Mouse (Mus musculus) heart, embryonic 11.5 days (tissue): ENCODE results near the gene Crb2. TPM values are rescaled to one million over a fixed set of nuclear protein-coding genes. Genes with fewer than 3 reads are reported as not detected.

Experiments
- ATAC-seq: fragments of 200-750 bp; cut with Nextera tagmentation; replicated peaks from 2 replicates; pipeline ENCODE4 v1.8.0; 2017; ENCODE audit warnings: moderate library complexity; ENCODE audit not compliant: insufficient number of reproducible peaks, low FRiP score, low TSS enrichment
- H3K27ac ChIP-seq: fragments of 300-500 bp; sonication (generic); 2 replicates; pipeline ENCODE4 v1.5.1; 2014; ENCODE audit warnings: mild to moderate bottlenecking, low read depth, low read length
- H3K27me3 ChIP-seq: fragments of 300-500 bp; sonication (generic); 2 replicates; pipeline ENCODE4 v1.6.1; 2014; ENCODE audit warnings: mild to moderate bottlenecking, low read length, mixed read lengths; ENCODE audit not compliant: control insufficient read depth, insufficient read depth
- H3K36me3 ChIP-seq: fragments of 300-500 bp; sonication (generic); 2 replicates; pipeline ENCODE4 v1.6.1; 2014; ENCODE audit warnings: mild to moderate bottlenecking, low read length, moderate library complexity, mixed read lengths; ENCODE audit not compliant: control insufficient read depth, insufficient read depth
- H3K4me1 ChIP-seq: fragments of 300-500 bp; sonication (generic); 2 replicates; pipeline ENCODE4 v1.6.1; 2014; ENCODE audit warnings: low read length; ENCODE audit not compliant: control insufficient read depth, insufficient read depth
- H3K4me2 ChIP-seq: fragments of 300-500 bp; sonication (generic); 2 replicates; pipeline ENCODE4 v1.6.1; 2014; ENCODE audit warnings: mild to moderate bottlenecking, moderate library complexity
- H3K4me3 ChIP-seq: fragments of 300-500 bp; sonication (generic); 2 replicates; pipeline ENCODE4 v1.5.1; 2014; ENCODE audit warnings: low read depth, low read length
- H3K9ac ChIP-seq: fragments of 300-500 bp; sonication (generic); 2 replicates; pipeline ENCODE4 v1.6.1; 2014; ENCODE audit warnings: mild to moderate bottlenecking, low read depth, low read length, moderate library complexity
- H3K9me3 ChIP-seq: fragments of 300-500 bp; sonication (generic); replicated peaks from 2 replicates; pipeline ENCODE4 v1.6.1; 2016; ENCODE audit warnings: low read length; ENCODE audit not compliant: control insufficient read depth
- WGBS: fragments of 180-500 bp; shearing (Covaris S2); extraction: QIAGEN DNeasy Blood & Tissue Kit; methylation state at CpG from one replicate; pipeline ENCODE4 v1.1.7; 2014; ENCODE audit not compliant: insufficient replicate concordance; 5-methylcytosine and 5-hydroxymethylcytosine counted together
- polyA plus RNA-seq: library from polyadenylated mRNA; unstranded; fragments of >200 nt; fragmentation: Nextera tagmentation; extraction: Ambion mirVana; gene quantifications from 2 replicates; pipeline ENCODE4 v1.2.1, GENCODE M21; 2014

The Crb2 gene
- polyA plus RNA-seq, 1 experiment from 2014 or later = 6.1 TPM

GRCm38 (mm10) chr2:37786461-37786860, 10.4 kb downstream of the Crb2 start:
- 26% methylated on average over 52 of the region's 52 CpGs for WGBS
- H3K9ac ChIP-seq = peak overlapping the region; percentile 4; the same call in 1 of the 2 replicates
- H3K27ac ChIP-seq = no peak overlapping the region
- peaks cover 34% of the 10 kb centered on the region for H3K4me1 ChIP-seq
- no peaks in the 10 kb centered on the region for H3K9me3 ChIP-seq
- peak overlapping the region; percentile 31 for H3K4me3 ChIP-seq
- H3K4me2 ChIP-seq = peak overlapping the region; percentile 63
- H3K27me3 ChIP-seq = peaks cover 8% of the 10 kb centered on the region
- ATAC-seq = no peak
- no peaks in the 10 kb centered on the region for H3K36me3 ChIP-seq

- Histone ChIP-seq H3K4me3 (no peak overlapping the region), H3K4me1 (peaks cover 29% of the 10 kb centered on the region), H3K36me3 (no peaks in the 10 kb centered on the region), H3K27me3 (peaks cover 25% of the 10 kb centered on the region), H3K9me3 (no peaks in the 10 kb centered on the region), H3K9ac (no peak overlapping the region), H3K4me2 (no peak overlapping the region), H3K27ac (no peak overlapping the region)
- 57% methylated on average over 7 of the region's 7 CpGs for WGBS
- ATAC-seq = no peak
Observed at GRCm38 (mm10) chr2:37788176-37788962, 12.3 kb downstream of the Crb2 start.

GRCm38 (mm10) chr2:37789029-37789428, 13.0 kb downstream of the Crb2 start:
- Histone ChIP-seq H3K36me3 (no peaks in the 10 kb centered on the region), H3K4me1 (peaks cover 29% of the 10 kb centered on the region), H3K4me3 (no peak overlapping the region), H3K27ac (no peak overlapping the region), H3K9ac (no peak overlapping the region), H3K27me3 (peaks cover 27% of the 10 kb centered on the region), H3K4me2 (no peak overlapping the region), H3K9me3 (no peaks in the 10 kb centered on the region)
- no peak for ATAC-seq
- WGBS = 80% methylated on average over 5 of the region's 5 CpGs

- peaks cover 30% of the 10 kb centered on the region for H3K27me3 ChIP-seq
- WGBS = 86% methylated on average over 10 of the region's 10 CpGs
Observed at GRCm38 (mm10) chr2:37789995-37790394, 13.9 kb downstream of the Crb2 start.

GRCm38 (mm10) chr2:37790738-37791137, 14.7 kb downstream of the Crb2 start:
- WGBS = 90% methylated on average over 14 of the region's 14 CpGs
- Histone ChIP-seq H3K4me2 (no peak overlapping the region), H3K36me3 (no peaks in the 10 kb centered on the region), H3K9ac (no peak overlapping the region), H3K27ac (no peak overlapping the region), H3K4me3 (no peak overlapping the region), H3K27me3 (peaks cover 30% of the 10 kb centered on the region), H3K4me1 (peaks cover 29% of the 10 kb centered on the region), H3K9me3 (no peaks in the 10 kb centered on the region)
- no peak for ATAC-seq

More at GRCm38 (mm10) chr2:37789995-37790394, 13.9 kb downstream of the Crb2 start:
- H3K4me1 ChIP-seq = peaks cover 22% of the 10 kb centered on the region
- no peaks in the 10 kb centered on the region for H3K36me3 ChIP-seq
- no peak overlapping the region for H3K4me3 ChIP-seq
- no peak overlapping the region for H3K9ac ChIP-seq
- ATAC-seq = no peak
- H3K27ac ChIP-seq = no peak overlapping the region
- no peaks in the 10 kb centered on the region for H3K9me3 ChIP-seq
- no peak overlapping the region for H3K4me2 ChIP-seq

- 82% methylated on average over 4 of the region's 4 CpGs for WGBS
- Histone ChIP-seq H3K4me2 (no peak overlapping the region), H3K9me3 (no peaks in the 10 kb centered on the region), H3K4me1 (peaks cover 31% of the 10 kb centered on the region), H3K27ac (no peak overlapping the region), H3K36me3 (no peaks in the 10 kb centered on the region), H3K4me3 (no peak overlapping the region), H3K27me3 (peaks cover 30% of the 10 kb centered on the region), H3K9ac (no peak overlapping the region)
- no peak for ATAC-seq
Observed at GRCm38 (mm10) chr2:37791340-37791739, 15.3 kb downstream of the Crb2 start.

- peak overlapping the region; percentile 77 for H3K27ac ChIP-seq
- peaks cover 31% of the 10 kb centered on the region for H3K4me1 ChIP-seq
- H3K9ac ChIP-seq = 0 out of 2 replicates have a peak overlapping the region, but pooled peaks have one; percentile 28
- ATAC-seq = no peak
- H3K27me3 ChIP-seq = peaks cover 22% of the 10 kb centered on the region
- no peaks in the 10 kb centered on the region for H3K9me3 ChIP-seq
- 22% methylated on average over 1 of the region's 1 CpGs for WGBS
- H3K36me3 ChIP-seq = no peaks in the 10 kb centered on the region; the same call in 1 of the 2 replicates
- no peak overlapping the region for H3K4me3 ChIP-seq
- peak overlapping the region; percentile 16; the same call in 1 of the 2 replicates for H3K4me2 ChIP-seq
Observed at GRCm38 (mm10) chr2:37796021-37796420, 20.0 kb downstream of the Crb2 start.

GRCm38 (mm10) chr2:37797046-37797445, 21.0 kb downstream of the Crb2 start:
- no peaks in the 10 kb centered on the region; the same call in 1 of the 2 replicates for H3K36me3 ChIP-seq
- ATAC-seq = no peak
- no peak overlapping the region for H3K4me3 ChIP-seq
- H3K9ac ChIP-seq = no peak overlapping the region
- peaks cover 18% of the 10 kb centered on the region for H3K27me3 ChIP-seq
- no peak overlapping the region for H3K4me2 ChIP-seq
- peaks cover 31% of the 10 kb centered on the region for H3K4me1 ChIP-seq
- no peaks in the 10 kb centered on the region for H3K9me3 ChIP-seq
- WGBS = 87% methylated on average over 4 of the region's 4 CpGs
- no peak overlapping the region; the same call in 1 of the 2 replicates for H3K27ac ChIP-seq
